Mouse (Mus musculus): ENCODE data around the gene Trak1.

GRCm38 (mm10) chr9:121322034-121322433 is 24.7 kb downstream of the Trak1 start:
- TF ChIP-seq CTCF (IDR thresholded peaks at IDR 0.05; ENCODE audit: extremely low read depth, insufficient read depth, insufficient read length, insufficient replicate concordance) (no peak), POLR2A (IDR thresholded peaks at IDR 0.05; ENCODE audit: low read depth, low read length) (no peak)
